Comparison of ENCODE assay signal across 22 mouse cellular contexts in genomic region chr2:179580415-179580814, GRCm38 (mm10).
"Had no signal": no experiment of that assay in that cellular context is flagged by ENCODE, and none has a peak within 500 bp of the region (broad histone marks: within the 10 kb centered on the region; RNA-seq: fewer than 3 reads in every experiment).

No protein-coding gene starts in this region.

- H3K4me1 ChIP-seq: limb, embryonic 10.5 days; limb, embryonic 13.5 days; liver, embryonic 12.5 days; liver, embryonic 15.5 days; lung, embryonic 15.5 days had no signal

- H3K9me3 ChIP-seq: kidney, embryonic 15.5 days; limb, embryonic 10.5 days; limb, embryonic 13.5 days; liver, embryonic 12.5 days; liver, embryonic 15.5 days; lung, embryonic 15.5 days had no signal

- H3K27ac ChIP-seq: kidney, embryonic 15.5 days; limb, embryonic 10.5 days; limb, embryonic 13.5 days; liver, embryonic 12.5 days; liver, embryonic 15.5 days; lung, embryonic 15.5 days; stomach, postnatal 0 days had no signal

- ATAC-seq: liver, embryonic 12.5 days had no signal

- H3K9ac ChIP-seq: kidney, embryonic 15.5 days; limb, embryonic 13.5 days; liver, embryonic 12.5 days; liver, embryonic 15.5 days; lung, embryonic 15.5 days had no signal

- DNase-seq: kidney, postnatal 10 days; kidney, postnatal 36 days; layer of hippocampus, postnatal 36 days; liver; lung, adult 18-20 months; lung, postnatal 10 days; lung, postnatal 36 days; midbrain, embryonic 14.5 days; right cerebral cortex, adult 18-20 months; right cerebral cortex, postnatal 14 days; right cerebral cortex, postnatal 4 days; thymus, adult 2 months; thymus, postnatal 14 days; thymus, postnatal 4 days had no signal

- H3K36me3 ChIP-seq: kidney, embryonic 15.5 days; limb, embryonic 10.5 days; limb, embryonic 13.5 days; liver, embryonic 12.5 days; liver, embryonic 15.5 days; lung, embryonic 15.5 days had no signal

- H3K27me3 ChIP-seq: kidney, embryonic 15.5 days; limb, embryonic 13.5 days; liver, embryonic 12.5 days; liver, embryonic 15.5 days; lung, embryonic 15.5 days had no signal

- H3K4me3 ChIP-seq: kidney, embryonic 15.5 days; limb, embryonic 10.5 days; limb, embryonic 13.5 days; liver, embryonic 12.5 days; liver, embryonic 15.5 days; lung, embryonic 15.5 days had no signal

- H3K4me2 ChIP-seq: kidney, embryonic 15.5 days; limb, embryonic 13.5 days; liver, embryonic 12.5 days; liver, embryonic 15.5 days; lung, embryonic 15.5 days; midbrain, embryonic 11.5 days had no signal
